Mouse (Mus musculus) lung, adult 2 months (tissue): ENCODE results near the gene Heatr6.

Source experiments
- CTCF ChIP-seq: fragments of 200-500 bp; IDR thresholded peaks from 2 replicates; pipeline ENCODE4 v1.5.1; 2011; ENCODE audit warnings: mild to moderate bottlenecking, low read length, control low read depth; ENCODE audit not compliant: insufficient read depth
- POLR2A ChIP-seq: fragments of 200-500 bp; IDR thresholded peaks from 2 replicates; pipeline ENCODE4 v1.6.1; 2011; ENCODE audit warnings: low read depth, mild to moderate bottlenecking, control low read depth, low read length, borderline replicate concordance; ENCODE audit errors: extremely low read depth

DNA sequence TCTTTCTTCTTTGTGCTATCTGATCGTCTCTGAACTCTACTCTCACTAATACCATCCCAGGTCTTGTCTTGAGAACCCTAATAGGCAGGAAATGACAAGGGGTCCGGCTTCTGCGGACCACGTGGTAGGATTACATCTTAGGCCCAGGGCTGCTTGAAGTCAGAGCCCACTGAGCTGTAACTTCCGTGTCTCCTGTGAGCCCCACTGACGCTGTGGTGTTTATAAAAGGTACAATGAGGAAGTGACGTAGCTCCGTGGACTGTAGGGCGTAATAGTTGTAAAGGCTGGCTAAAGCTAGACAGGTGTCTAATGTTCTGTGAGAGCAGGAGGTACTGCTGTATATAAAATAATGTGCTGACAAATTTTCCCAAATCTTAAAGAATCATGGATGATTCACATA, 13.8 kb downstream of the Heatr6 start:
- TF ChIP-seq CTCF (no peak), POLR2A (no peak)
